Mouse (Mus musculus) fibroblast of lung, adult 2 months (primary cell): ENCODE data around the gene Pet117.
A peak's percentile ranks its signal among the peaks of the same experiment; 100 is the strongest.
"Not testable (repeated sequence)": the region's sequence is repeated elsewhere in the genome, so short reads cannot be mapped to it uniquely, and the experiment has no call there.

Experiments used
- DNase-seq: peaks from one replicate; pipeline ENCODE4 v3.0.0-alpha.2; 2011; ENCODE audit warnings: low read depth

The Pet117 gene

DNA sequence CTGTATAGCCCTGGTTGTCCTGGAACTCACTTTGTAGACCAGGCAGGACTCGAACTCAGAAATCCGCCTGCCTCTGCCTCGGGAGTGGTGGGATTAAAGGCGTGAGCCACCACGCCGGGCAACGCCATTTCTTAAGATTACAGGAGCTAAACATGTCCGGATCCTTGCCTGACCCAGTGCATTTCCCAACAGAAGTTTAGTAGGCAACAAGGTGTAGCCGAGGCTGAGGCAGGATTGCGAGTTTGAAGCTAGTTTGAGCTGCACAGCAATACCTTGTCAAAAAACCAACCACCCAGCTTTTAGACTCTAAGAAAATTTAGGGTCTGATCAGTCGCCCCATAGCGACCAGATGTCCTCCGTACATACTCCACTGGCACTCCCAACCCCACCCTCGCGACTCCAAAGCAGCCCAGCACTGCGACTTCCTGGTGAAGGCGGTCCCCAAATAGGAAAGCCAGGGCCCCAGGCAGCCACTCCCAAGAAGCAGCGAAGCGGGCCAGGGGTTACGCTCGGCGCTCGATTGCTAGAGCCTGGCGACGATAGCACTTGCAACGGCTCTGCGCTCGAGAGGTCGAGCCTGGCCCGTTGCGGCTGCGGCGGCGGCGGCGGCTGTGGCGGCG is at the start of gene Pet117, which contains the start of gene Kat14:
Gene Pet117 (plus strand): TSS at position 597 of the 620 bp plus-strand sequence.
Gene Kat14 (plus strand): TSS at position 584 of the 620 bp plus-strand sequence.
- DNase-seq: peak; percentile 74

DNA sequence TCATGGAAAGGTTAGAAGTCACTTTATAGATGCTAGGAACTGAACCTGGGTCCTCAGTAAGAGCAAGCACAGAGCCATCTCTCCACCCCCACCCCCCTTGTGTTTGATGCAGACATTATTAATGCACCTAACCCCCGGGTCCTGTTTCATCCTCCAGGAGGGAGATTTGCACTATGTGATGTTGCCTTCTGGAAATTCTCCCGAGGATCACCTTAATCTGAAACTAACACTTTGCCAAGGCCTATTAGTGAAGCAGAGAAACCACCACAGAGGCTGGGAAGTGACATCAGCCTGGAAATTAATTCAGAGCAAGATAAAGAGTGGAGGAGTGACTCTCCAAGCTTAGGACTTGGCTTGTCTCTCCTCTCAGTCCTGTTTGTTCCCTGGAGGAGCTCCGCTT is 44.6 kb upstream of the Pet117 start:
- DNase-seq: no peak

DNA sequence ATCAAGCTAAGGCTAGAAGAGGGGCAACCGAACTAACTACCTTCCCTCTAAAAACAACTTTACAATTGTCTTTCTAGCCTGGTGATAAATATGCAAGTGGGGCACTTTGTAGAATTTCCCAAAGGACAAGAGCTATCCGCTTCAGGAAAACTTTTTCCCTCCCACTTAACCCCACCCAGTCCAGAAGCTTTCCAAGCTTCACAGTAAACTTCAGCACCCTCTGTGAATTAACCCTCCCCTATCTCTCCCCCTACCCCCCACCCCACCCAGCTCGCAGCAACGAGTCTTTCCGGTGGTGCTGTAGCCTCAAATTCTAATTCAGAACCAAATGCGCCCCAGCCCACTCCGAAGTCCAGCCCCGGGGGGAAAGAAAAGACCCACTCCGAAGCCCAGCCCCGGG is 39.3 kb upstream of the Pet117 start:
- no peak for DNase-seq

GRCm38 (mm10) chr2:144329937-144330336 is 38.9 kb upstream of the Pet117 start:
- no peak for DNase-seq

DNA sequence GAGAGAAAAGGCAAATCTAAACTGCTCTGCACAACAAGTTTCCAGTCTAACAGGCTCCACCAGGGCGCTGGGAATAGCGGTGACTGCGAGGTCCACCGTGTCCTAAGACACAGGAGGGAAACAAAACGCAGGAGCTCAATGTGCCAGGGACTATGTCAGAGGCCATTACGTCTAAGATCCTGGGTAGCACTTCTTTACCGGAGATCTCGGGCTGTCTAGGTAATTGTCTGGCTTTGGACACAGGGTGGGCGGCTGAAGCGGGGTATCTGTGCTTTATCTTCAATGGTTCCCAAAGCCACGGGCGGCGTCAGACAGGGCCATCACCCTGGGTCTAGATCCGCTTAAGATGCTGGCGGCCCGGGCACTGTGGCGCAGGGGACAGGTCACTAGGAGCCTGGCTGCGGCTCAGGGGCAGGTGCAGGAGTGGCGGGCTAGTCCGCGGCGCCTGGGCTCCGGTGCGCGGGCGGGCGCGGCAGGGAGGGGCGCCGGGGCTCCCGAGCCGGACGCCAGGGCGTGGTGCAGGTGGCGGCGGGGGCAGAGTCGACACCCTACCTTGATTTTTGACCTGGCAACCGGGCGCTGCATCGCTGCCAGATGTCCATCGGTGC is 38.3 kb upstream of the Pet117 start:
- no peak for DNase-seq

- no peak for DNase-seq
Observed at GRCm38 (mm10) chr2:144330960-144331371, 37.8 kb upstream of the Pet117 start.

DNA sequence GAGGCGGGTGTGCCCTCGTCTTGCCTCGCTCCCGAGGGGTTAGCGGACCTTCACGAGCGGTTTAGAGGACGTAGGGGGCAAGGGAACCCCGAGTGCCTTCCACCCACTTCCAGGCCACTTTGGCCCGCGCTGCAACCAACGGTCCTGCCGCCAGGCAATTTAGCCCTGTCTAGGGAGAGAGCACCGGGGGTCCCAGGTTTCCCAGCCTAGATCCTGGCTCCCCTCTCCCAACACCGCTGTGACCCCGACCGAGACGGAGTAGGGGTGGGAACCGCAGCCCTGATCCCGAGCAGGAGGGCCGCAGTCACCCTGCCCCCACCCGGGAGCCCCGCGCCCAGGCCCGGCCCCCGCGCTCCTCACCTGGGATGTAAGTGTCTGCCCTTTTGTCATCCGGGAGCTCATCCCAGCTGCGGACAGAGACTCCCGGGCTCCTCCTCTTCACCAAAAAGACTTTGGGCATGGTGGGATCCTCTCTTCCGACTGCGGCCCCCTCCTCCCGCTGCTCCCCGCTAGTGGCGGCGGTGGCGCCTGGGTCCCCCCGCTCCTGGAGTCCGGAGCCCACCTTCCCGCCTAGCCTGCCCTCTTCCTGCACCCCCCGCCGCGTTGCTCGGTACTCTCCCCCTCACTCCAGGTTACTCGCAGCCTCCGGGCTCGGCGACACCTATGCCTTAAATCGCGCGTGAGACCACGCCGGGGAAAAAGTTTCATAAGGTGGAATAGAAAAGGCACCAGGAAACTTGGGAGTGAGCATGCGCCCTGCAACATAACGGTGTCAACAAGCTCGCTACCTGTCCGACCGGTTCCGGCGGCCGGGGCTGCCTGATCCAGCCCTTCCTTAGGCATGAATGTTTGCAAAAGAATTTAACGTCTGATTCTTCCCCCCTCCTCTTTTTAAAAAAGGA is 37.1 kb upstream of the Pet117 start, which contains the start of gene Ovol2:
Gene Ovol2 (minus strand): TSS at position 746 of the 902 bp plus-strand sequence.
- no peak for DNase-seq

DNA sequence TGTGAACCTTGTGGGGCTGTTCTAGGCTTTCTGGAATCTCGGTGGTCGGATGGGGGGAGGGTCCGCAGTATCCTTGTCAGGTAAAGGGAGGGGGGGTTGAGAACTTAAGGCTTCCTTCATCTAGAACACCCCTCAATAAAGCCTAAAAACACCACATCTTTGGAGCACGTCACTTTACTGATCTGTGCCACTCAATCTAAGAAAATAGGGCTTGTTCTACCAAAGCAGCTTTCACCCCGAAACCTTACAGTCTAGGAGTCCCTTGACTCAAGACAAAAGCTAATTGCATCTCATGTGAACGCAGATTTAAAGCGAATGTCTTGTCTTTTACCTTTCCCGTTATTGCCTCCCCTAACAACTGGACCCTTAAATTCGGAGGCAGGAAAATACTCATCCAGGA is 36.3 kb upstream of the Pet117 start:
- no peak for DNase-seq

GRCm38 (mm10) chr2:144333138-144333842 is 35.5 kb upstream of the Pet117 start:
- DNase-seq: no peak

GRCm38 (mm10) chr2:144337230-144337629 is 31.6 kb upstream of the Pet117 start:
- DNase-seq: no peak

- no peak for DNase-seq
Observed at GRCm38 (mm10) chr2:144337701-144338100, 31.1 kb upstream of the Pet117 start.

- not testable (repeated sequence) for DNase-seq
Observed at GRCm38 (mm10) chr2:144338149-144338548, 30.6 kb upstream of the Pet117 start.

GRCm38 (mm10) chr2:144343158-144343557 is 25.6 kb upstream of the Pet117 start:
- DNase-seq: no peak

- no peak for DNase-seq
Observed at GRCm38 (mm10) chr2:144348525-144348924, 20.3 kb upstream of the Pet117 start.

DNA sequence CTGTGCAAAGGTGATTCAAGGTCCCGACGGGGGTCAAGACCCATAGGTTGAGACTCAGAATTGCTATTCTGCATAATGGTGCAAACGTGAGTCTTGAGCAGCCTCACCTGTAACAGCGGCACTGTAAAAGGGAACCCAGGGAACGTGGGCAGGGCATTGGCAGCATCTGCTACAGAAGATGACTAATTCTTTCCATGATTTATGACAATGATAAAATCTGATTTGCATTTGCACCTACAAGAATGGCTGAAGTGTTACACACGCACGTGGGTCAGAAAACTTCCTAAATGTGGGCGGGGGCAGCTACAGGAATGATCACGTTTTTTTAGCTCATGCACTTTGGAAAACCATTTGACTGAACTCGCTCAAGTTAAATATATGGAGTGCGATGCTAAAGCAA is 16.0 kb upstream of the Pet117 start:
- DNase-seq: no peak

- DNase-seq: peak; percentile 13
Observed at GRCm38 (mm10) chr2:144369020-144369421, 225 bp downstream of the Pet117 start.

DNA sequence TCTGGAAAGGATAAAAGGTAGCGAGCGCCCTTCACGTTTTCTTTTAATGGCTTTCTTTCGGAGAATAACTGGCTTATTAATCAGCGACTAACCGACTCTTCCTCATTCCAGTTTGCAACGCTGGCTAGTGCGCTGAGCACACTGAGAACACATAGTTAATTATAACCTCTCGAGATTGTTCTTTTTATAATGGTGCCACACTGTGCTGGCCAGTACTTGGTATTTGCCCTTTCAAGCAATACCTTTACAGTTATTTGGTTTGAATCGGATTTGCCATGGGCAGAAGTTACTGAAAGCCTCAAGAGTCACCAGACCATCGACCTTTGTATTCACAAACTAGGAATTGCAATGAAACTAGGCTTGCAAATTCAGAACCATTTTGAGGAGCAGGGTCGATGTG is 715 bp downstream of the Pet117 start:
- DNase-seq: peak; percentile 11

DNA sequence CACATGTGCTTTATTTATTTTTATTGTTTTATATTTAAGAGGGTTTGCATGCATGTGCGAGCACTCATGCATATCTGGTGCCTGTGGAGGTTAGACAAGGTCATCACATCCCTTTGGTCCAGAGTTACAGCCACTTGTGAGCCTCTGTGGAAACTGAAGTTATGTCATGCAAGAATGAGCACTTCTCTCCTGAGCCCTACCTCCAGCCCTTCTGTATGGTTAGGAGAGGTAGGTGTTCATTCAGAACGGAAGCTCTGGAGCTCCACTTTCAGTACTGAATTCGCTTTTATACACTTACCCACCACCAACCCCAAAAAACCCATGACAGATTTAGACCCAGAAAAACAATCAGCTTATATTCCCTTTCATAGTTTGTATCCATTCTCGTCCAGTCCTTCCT is 2.8 kb downstream of the Pet117 start:
- no peak for DNase-seq

DNA sequence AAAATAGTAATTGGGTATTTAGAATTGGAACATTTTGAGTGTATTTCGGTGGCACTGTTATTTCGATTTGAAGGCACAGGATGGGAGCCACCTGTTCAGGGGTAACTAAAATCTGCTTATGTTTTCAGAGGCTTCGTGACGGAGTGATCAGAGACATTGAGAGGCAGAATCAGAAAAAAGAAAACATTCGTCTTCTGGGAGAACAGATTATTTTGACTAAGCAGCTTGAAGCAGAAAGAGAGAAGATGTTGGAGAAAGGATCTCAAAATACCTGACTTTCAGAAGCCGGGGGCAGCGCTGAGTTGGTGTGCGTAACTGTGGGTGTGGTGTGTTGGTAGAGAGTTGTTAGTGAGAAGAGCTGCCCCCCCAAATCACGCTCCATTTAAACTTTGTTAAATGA is 4.3 kb downstream of the Pet117 start:
- no peak for DNase-seq

DNA sequence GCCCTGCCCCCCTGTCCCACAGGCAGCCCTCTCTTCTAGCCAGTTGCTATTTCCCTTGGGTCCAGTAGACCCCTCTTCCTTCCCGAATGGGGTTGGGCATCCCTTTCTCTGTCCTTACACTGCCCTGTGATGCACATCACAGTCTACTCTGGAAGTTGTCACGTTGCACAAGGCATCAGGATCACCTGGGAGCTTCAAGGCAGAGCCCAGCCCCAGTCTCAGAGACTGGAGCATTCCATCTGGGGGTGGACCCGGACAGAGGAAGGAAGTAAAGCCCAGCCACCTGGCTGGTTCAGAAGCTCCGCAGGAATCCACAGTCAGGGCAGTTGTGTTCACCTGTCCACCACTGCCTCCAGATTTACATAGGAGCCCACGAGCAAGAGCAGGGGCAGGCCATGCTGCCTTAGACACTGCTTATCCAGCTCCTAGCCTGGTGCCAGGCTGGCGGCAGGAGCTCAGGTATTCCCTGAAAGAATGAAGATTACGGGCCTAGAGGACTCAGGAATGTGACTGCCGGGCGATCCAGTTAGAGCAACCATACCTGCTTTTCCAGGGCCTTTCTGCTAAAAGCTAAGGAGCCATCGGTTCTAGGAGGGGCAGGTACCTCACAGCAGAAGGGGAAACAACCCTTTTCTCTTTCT is 6.4 kb downstream of the Pet117 start:
- DNase-seq: no peak

DNA sequence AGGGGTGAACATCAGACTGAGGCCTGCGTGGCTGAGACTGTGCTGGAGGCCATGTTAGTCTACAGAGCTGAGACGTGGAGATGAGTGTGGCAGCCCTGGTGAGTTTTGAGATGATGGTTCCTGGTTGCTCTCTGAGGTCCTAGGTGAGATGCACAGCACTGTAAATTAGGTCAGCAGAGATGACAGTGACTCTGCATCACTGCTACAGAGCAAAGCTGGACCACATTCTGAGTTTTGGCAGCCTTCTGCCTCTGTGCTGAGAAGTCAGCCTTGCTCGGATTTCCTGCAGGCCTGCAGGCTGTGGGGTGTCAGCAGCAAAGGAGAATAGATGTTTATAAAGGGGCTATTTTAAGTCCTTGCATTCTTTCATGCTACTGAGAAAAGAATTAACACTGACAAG is 12.5 kb downstream of the Pet117 start:
- DNase-seq: no peak

DNA sequence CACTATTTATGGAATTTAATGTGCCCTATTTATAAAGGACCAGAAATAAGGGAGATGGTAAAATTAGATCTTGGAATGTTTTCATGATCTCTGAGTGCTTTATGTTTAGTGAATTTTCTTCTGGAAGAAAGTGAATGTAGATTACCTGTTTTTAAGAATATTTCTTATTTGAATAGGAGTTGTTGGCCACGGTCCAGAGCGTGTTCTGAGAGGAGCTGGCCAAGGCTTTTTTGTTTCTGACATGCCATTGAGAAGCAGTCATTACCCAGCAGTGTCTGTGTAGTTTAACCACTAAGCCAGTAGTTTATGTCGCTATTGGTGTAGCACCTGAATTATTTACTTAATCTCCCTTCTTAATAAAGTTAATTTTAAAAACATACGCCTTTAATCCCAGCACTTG is 12.9 kb downstream of the Pet117 start:
- DNase-seq: no peak
